Mouse (Mus musculus) neural tube, embryonic 13.5 days (tissue): Measurements from ENCODE around the gene Dnajc2. TPM values are rescaled to one million over a fixed set of nuclear protein-coding genes. Genes with fewer than 3 reads are reported as not detected.
"Not testable (repeated sequence)": the region's sequence is repeated elsewhere in the genome, so short reads cannot be mapped to it uniquely, and the experiment has no call there.

Source experiments
- ATAC-seq: fragments of 200-750 bp; cut with Nextera tagmentation; 2 replicates; pipeline ENCODE4 v1.8.0; 2017; ENCODE audit warnings: low read depth, mild to moderate bottlenecking, moderate TSS enrichment, moderate library complexity
- H3K27ac ChIP-seq: fragments of 300-500 bp; sonication (generic); replicated peaks from 2 replicates; pipeline ENCODE4 v1.5.1; 2015; ENCODE audit warnings: moderate library complexity, mild to moderate bottlenecking, inconsistent platforms
- H3K27me3 ChIP-seq: fragments of 300-500 bp; sonication (generic); 2 replicates; pipeline ENCODE4 v1.6.1; 2015; ENCODE audit warnings: mild to moderate bottlenecking, inconsistent platforms
- H3K36me3 ChIP-seq: fragments of 300-500 bp; sonication (generic); 2 replicates; pipeline ENCODE4 v1.6.1; 2015; ENCODE audit warnings: mild to moderate bottlenecking, inconsistent platforms
- H3K4me1 ChIP-seq: fragments of 300-500 bp; sonication (generic); replicated peaks from 2 replicates; pipeline ENCODE4 v1.6.1; 2015; ENCODE audit warnings: inconsistent platforms
- H3K4me2 ChIP-seq: fragments of 300-500 bp; sonication (generic); 2 replicates; pipeline ENCODE4 v1.6.1; 2015; ENCODE audit warnings: inconsistent platforms, mild to moderate bottlenecking, moderate library complexity
- H3K4me3 ChIP-seq: fragments of 300-500 bp; sonication (generic); 2 replicates; pipeline ENCODE4 v1.5.1; 2015; ENCODE audit warnings: mild to moderate bottlenecking, inconsistent platforms
- H3K9ac ChIP-seq: fragments of 300-500 bp; sonication (generic); 2 replicates; pipeline ENCODE4 v1.6.1; 2015; ENCODE audit warnings: moderate library complexity, mild to moderate bottlenecking, inconsistent platforms
- H3K9me3 ChIP-seq: fragments of 300-500 bp; sonication (generic); 2 replicates; pipeline ENCODE4 v1.6.1; 2016; ENCODE audit warnings: inconsistent platforms
- WGBS: fragments of 180-500 bp; shearing (Covaris S2); methylation state at CpG from one replicate; pipeline ENCODE4 v1.1.7; 2015; 5-methylcytosine and 5-hydroxymethylcytosine counted together
- polyA plus RNA-seq: library from polyadenylated mRNA; unstranded; fragments of >200 nt; fragmentation: Nextera tagmentation; extraction: Ambion mirVana; gene quantifications from 2 replicates; pipeline ENCODE4 v1.2.1, GENCODE M21; 2015

The Dnajc2 gene
- polyA plus RNA-seq, 1 experiment from 2014 or later = 78.4 TPM

DNA sequence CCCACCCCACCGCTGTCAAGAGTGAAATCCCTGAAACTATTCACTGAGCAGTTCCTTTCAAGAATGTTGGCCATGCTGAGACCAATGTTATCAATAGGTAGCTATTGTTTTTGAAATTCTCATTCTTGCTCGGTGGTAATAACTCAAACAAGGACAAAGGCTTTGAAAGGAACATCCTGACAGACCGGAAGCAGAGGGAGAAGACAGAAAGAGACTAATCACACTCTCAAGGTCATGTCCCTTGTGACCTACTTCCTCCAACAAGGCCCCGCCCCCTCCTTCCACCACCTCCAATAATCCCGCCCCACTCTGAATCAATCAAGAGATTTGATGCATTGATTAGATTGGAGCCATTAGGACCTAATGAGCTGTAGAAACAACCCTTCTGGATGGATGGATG is 66.5 kb downstream of the Dnajc2 start:
- Histone ChIP-seq H3K4me3 (no peak overlapping the region), H3K9ac (no peak overlapping the region), H3K4me2 (no peak overlapping the region), H3K9me3 (no peaks in the 10 kb centered on the region), H3K27ac (no peak overlapping the region), H3K36me3 (no peaks in the 10 kb centered on the region), H3K27me3 (no peaks in the 10 kb centered on the region), H3K4me1 (no peaks in the 10 kb centered on the region)
- no peak for ATAC-seq
- WGBS = 72% methylated on average over 5 of the region's 5 CpGs

DNA sequence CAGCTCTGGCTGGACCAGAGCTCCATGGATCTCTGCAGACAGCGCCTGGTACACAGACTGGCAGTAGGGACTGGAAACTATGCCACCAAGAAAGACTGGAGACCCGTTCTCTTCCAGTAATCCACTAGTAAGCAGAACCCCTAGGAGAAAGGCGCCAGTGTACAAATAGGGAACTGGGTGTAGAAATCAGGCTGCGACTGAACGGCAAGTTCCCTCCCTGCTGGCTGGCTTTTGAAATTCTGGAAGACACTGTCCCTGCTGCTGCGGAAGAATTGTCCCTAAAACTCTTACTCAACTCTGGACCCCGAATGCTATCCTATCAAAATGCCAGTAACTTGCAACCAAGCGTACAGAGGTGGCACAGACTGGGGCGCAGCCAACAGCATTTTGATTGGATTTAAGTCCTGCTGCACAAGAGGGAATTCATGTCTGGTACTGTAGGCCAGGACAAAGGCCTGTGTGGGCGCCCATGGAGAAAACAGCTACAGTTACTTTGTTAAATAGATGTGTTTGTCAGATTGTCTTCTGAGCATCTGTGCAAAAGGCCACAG is 67.8 kb downstream of the Dnajc2 start:
- no peak overlapping the region for H3K27ac ChIP-seq
- H3K4me1 ChIP-seq = peaks cover 3% of the 10 kb centered on the region; the same call in 1 of the 2 replicates
- H3K4me2 ChIP-seq = no peak overlapping the region
- no peak overlapping the region for H3K4me3 ChIP-seq
- no peak overlapping the region for H3K9ac ChIP-seq
- 88% methylated on average over 10 of the region's 10 CpGs for WGBS
- H3K36me3 ChIP-seq = no peaks in the 10 kb centered on the region
- no peak for ATAC-seq
- no peaks in the 10 kb centered on the region for H3K27me3 ChIP-seq
- no peaks in the 10 kb centered on the region for H3K9me3 ChIP-seq

DNA sequence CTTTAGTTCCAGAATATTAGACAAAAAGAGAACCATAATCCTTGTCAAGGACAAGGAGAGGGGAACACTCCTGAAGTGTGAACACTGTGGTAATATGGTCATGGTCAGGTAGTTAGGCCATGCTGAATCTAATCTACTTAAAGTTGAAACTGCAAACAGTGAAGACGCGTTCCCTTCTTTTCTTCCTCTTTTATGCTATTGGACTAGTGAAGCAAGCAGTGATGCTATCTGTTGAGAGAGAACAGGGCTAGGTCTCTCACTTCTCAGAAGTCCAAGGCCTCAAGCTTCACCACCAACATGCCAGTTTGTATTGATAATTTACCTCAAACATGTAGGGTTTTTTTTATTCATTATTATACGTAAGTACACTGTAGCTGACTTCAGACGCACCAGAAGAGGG is 70.6 kb downstream of the Dnajc2 start:
- Histone ChIP-seq H3K27ac (no peak overlapping the region), H3K4me1 (peaks cover 5% of the 10 kb centered on the region; the same call in 1 of the 2 replicates), H3K4me2 (no peak overlapping the region), H3K4me3 (no peak overlapping the region), H3K9me3 (no peaks in the 10 kb centered on the region), H3K27me3 (no peaks in the 10 kb centered on the region), H3K36me3 (no peaks in the 10 kb centered on the region), H3K9ac (no peak overlapping the region)
- no peak for ATAC-seq
- 94% methylated on average over 4 of the region's 4 CpGs for WGBS

DNA sequence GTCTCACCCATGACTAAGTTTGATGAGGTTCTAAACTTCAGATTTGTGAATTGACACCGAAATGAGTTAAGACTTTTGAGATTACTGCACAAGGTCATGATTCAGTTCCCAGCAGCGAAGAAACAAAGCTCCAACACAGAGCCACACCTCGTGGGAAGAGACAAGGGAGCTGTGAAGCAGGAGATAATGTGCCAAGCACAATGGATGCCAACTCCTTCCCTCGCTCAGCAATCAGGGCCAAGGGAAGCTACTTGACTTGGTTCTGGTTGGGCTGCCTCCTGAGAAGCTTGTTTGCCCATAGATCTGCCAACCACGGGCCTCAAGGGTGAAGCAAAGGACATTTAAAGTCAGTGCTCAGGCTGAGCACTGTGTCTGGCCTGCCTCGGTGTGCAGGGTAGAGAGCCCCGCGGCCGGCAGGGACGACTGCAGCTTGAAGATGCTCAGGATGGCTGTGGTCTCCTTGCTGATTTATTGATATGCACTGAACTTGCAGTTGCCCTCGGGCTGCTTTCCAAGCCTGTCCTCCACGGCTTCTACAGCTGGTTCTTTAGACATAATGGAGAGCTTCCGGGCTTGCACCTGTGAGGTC is 72.8 kb downstream of the Dnajc2 start:
- Histone ChIP-seq H3K36me3 (no peaks in the 10 kb centered on the region), H3K9ac (no peak overlapping the region), H3K27ac (no peak overlapping the region), H3K9me3 (no peaks in the 10 kb centered on the region), H3K27me3 (no peaks in the 10 kb centered on the region), H3K4me1 (peaks cover 5% of the 10 kb centered on the region; the same call in 1 of the 2 replicates), H3K4me3 (no peak overlapping the region), H3K4me2 (no peak overlapping the region)
- peak; percentile 72; the same call in 1 of the 2 replicates for ATAC-seq
- WGBS = 39% methylated on average over 13 of the region's 13 CpGs

DNA sequence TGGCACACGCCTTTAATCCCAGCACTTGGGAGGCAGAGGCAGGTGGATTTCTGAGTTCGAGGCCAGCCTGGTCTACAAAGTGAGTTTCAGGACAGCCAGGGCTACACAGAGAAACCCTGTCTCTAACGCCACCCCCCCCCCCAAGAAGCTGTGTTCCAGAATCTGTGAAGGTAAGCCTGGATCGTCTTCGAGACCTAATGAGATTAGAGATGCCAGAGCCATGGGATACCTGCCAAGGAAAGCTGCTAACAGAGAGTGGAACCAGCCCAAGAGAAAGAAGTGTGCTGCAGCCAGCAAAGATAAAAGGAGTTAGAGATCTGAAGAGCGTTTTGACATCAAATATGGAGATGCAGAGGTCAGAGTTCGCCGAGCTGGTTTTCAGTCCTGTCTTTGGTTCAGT is 77.0 kb downstream of the Dnajc2 start:
- H3K36me3 ChIP-seq, H3K27ac ChIP-seq, H3K4me3 ChIP-seq, H3K9me3 ChIP-seq, H3K4me1 ChIP-seq, ATAC-seq, H3K27me3 ChIP-seq, H3K9ac ChIP-seq, H3K4me2 ChIP-seq: not testable (repeated sequence)
- WGBS = 90% methylated on average over 8 of the region's 8 CpGs

Other genes with a start within 250 kb of the Dnajc2 start
- 7.6 and 11.8 TPM in 2 replicates for gene Lrrc17, start 241.7 kb downstream of the Dnajc2 start, polyA plus RNA-seq
- gene Fbxl13, start 139.6 kb downstream of the Dnajc2 start, polyA plus RNA-seq = 0.30 and 0.39 TPM in 2 replicates
- 57.4 and 57.8 TPM in 2 replicates for gene Armc10, start 139.4 kb downstream of the Dnajc2 start, polyA plus RNA-seq
- 2.0 and 2.5 TPM in 2 replicates for gene Napepld, start 83.9 kb downstream of the Dnajc2 start, polyA plus RNA-seq
- 77.5 and 88.0 TPM in 2 replicates for gene Pmpcb, start 48.1 kb downstream of the Dnajc2 start, polyA plus RNA-seq
- gene Psmc2, start within 50 bp of the Dnajc2 start, polyA plus RNA-seq = 197 and 199 TPM in 2 replicates
- gene Slc26a5, start 80.4 kb upstream of the Dnajc2 start, polyA plus RNA-seq = not detected in 2 replicates